Mouse (Mus musculus) gastrocnemius, postnatal 10 days (tissue): ENCODE results near the gene Ankrd55. TPM values are rescaled to one million over a fixed set of nuclear protein-coding genes. Genes with fewer than 3 reads are reported as not detected.

Experiments
- DNase-seq: peaks from one replicate; pipeline ENCODE4 v3.0.0; 2021; ENCODE audit warnings: mixed read lengths
- total RNA-seq, 2 experiments: library from RNA; stranded (reverse); gene quantifications; 2 replicates each; pipeline ENCODE4 v1.2.3; 2021

Gene Ankrd55
- total RNA-seq, 2 experiments from 2014 or later: not detected

DNA sequence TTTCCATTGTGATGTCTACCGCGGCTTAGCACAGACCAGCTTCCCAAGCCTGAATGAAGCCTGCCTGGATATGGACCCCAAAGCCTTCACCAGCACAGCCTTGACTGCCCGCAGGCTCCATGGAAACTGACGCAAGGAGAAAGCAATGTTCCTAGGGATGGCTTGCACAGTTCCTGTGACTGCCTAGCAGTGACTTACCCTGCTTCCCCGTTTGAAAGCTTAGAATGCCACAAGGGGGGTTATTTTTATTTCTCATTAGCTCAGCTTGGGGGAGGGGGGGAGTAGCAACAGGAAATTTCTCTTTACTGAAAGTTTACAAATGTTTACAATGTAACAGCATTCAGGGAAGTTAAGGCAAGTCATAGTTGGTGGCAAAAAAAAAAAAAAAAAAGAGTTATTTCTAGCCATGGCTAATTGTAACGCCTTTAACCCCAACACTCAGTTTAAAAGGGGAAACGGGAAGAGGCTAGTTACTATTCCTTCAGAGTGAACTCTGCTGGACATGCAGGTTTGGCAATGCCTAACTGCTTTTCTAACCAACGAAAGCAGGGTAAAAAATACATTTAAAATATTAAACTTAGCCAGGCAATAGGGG is 56.1 kb downstream of the Ankrd55 start:
- DNase-seq: no peak

DNA sequence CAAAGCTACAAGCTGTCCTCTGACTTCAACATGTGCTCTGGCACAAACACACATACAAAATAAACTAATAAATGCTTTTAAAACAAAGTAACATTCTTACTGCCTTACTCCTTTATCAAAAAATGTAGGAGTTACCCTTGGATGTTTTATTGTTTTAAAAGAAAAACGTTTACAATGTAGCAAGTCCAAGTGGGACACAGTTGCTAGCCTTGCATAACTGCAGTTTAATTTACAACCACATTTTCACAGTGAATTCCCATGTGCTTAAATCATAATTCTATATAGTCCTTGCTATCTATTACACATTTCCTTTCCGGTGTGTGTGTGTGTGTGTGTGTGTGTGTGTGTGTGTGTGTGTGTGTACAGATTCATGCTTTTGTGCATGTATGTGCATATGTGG is 57.3 kb downstream of the Ankrd55 start:
- no peak for DNase-seq

- no peak for DNase-seq
These were observed 57.8 kb downstream of the Ankrd55 start for GRCm38 (mm10) chr13:112346031-112346430.

DNA sequence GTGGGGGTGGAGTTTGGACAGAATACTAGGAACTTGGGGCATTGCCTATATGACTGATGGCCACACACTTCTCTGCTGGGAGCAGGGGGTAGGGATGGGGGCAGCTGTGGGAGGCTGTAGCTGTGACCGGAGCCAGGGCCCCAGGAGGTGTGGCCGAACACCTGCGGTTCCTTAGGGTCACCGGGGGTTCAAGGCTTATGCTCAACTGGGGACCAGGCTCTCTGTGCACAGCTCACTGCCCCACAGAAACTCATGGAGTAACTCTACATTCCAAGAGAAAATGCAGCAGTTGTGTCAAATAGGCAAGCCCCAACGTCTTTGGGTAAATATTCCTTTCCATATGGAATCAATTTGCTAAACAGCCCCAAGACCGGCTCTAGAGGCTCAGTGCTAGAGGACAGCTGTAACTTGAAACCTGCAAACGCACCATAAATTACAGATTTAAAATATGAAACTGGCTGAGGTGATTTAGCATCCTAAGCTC is 58.5 kb downstream of the Ankrd55 start:
- no peak for DNase-seq

GRCm38 (mm10) chr13:112348250-112348649 is 60.0 kb downstream of the Ankrd55 start:
- DNase-seq: no peak

GRCm38 (mm10) chr13:112348896-112349484 is 60.7 kb downstream of the Ankrd55 start:
- DNase-seq: no peak

DNA sequence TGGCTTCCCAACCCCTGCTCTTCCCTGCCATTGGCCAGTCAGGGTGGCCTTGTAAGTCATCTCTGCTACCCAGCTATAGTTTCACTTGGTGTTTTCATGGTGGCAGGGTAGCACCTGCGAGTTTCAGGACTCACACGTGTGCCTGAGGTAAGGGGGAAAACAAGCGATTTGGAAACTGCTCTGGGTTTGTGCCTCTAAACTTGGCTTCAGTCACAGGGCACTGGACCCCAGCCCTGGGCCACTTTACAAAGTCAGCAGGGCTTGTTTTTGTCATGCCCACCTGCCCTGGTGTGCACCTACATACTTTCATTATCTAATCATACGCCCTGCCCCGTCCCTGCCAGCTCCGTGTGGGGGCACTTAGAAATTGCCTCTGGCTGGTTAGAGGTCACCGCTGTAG is 61.2 kb downstream of the Ankrd55 start:
- no peak for DNase-seq

DNA sequence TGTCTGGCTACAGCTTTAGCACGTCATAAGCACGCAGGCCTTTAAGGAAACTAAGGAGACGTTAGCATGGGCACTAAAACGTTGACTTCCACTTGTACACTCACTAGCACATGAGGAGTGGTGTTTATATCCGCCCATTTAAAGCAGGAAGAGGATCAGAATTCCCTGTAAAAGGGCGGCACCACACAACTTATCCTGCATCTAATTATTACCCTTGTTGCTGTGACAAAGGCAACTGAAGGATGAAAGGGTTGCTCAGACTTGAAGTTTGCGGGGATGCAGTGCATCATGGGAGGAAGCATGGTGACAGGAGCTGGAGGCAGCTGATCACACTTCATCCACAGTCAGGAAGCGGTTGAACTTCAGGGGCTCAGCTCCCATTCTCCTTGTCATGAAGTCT is 63.7 kb downstream of the Ankrd55 start:
- DNase-seq: no peak

DNA sequence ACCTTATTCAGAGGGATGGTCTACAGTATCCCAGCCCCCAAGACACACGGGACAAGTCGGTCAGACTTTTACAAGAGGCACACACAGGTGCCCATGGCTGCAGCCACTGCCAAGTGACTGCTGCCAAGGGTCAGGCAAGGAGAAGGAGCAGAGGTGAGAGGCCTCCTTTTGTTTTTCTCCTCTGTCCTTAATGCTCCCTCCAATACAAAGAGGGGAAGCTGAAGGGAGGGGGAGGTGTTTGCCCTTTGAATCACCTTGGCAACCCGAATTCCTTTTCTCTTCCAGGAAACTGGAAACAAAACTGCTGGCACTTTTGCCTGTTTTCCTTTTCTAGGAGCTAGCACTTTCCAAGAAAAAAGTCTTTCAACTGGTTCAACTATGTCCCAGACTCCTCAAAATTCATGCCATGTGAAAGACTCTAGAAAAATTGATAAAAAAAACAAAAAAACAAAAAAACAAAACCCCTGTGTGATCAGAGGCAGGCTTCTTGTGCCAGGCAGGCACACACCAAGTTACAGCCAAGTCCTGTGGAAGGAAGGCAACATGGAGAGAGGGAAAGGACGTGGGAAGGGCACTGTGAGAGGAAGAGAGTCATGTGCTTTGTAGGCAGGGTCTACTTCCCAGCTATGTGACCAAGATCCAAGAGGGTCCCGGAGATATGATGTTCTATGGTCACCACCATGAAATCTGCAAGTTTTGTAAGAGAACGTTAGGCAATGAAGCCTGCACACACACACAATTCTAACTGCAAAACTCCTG is 66.0 kb downstream of the Ankrd55 start:
- DNase-seq: no peak

GRCm38 (mm10) chr13:112354958-112355357 is 66.7 kb downstream of the Ankrd55 start:
- no peak for DNase-seq

DNA sequence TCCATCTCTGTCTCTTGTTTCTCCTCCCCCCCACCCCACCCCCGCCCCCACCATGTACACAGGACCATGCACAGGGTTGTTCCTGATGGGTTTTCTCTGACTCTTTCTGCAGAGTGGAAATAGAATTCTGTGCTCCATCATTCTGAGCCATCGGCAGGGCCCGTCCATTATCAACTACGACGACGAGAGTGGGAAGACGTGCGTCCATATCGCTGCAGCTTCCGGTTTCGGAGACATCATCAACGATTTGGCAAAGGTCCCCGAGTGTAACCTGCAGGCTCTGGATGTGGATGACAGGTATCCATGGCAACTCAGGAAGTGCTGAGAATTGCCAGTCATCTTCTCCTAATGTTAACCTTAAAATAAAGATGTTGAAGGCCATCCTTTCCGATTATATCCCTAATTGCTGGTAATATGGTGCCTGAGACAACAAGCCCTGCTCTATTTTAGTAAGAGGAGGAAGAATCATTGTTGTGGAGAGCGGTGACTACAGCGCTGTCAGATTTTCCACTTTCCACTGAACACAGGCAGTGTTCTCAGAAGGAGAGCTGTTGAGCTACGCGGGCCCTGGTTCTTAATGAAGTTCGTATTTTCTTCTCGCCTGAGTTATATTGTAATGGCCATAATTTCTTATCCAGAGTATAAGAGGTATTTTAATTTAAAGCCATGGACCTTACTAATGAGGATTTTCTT is 67.7 kb downstream of the Ankrd55 start:
- DNase-seq: no peak

GRCm38 (mm10) chr13:112361575-112361974 is 73.3 kb downstream of the Ankrd55 start:
- no peak for DNase-seq

DNA sequence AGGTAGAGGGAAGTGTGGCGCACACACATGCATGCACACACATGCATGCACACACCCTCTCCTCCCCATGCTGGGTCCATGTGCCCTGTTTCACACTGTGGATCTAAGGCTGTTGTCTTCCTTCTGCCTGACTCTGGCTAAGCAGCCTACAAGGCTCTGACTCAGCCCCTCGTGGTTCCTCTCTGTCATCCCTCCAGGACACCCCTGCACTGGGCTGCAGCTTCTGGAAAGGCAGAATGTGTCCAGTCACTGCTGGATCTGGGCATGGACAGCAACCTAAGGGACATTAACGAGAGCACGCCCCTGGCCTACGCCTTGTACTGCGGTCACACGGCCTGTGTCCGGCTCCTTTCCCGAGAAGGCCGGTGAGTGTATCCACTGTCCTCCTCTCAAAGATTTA is 75.0 kb downstream of the Ankrd55 start:
- peak; percentile 40 for DNase-seq

GRCm38 (mm10) chr13:112363746-112364145 is 75.5 kb downstream of the Ankrd55 start:
- no peak for DNase-seq

DNA sequence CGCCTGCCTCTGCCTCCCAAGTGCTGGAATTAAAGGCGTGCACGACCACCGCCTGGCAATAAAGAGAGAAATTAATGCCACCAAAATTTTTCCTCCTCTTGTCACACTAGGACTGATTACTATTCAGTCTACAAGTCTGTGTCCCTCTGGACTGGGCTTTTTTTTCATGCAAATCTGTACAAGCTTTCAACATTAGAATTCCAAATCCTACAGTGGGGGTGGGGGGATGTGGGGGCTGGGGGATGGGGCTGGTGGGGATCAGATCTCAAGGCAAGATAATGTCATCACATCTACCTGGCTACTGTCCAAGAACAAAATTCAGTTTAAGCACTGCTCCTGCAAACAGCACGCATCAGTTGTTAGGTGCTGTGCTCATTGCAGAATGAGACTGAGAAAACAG is 76.4 kb downstream of the Ankrd55 start:
- no peak for DNase-seq

- no peak for DNase-seq
These were observed 77.1 kb downstream of the Ankrd55 start for GRCm38 (mm10) chr13:112365303-112365702.

- peak; percentile 45 for DNase-seq
These were observed 77.5 kb downstream of the Ankrd55 start for GRCm38 (mm10) chr13:112365762-112366161.

DNA sequence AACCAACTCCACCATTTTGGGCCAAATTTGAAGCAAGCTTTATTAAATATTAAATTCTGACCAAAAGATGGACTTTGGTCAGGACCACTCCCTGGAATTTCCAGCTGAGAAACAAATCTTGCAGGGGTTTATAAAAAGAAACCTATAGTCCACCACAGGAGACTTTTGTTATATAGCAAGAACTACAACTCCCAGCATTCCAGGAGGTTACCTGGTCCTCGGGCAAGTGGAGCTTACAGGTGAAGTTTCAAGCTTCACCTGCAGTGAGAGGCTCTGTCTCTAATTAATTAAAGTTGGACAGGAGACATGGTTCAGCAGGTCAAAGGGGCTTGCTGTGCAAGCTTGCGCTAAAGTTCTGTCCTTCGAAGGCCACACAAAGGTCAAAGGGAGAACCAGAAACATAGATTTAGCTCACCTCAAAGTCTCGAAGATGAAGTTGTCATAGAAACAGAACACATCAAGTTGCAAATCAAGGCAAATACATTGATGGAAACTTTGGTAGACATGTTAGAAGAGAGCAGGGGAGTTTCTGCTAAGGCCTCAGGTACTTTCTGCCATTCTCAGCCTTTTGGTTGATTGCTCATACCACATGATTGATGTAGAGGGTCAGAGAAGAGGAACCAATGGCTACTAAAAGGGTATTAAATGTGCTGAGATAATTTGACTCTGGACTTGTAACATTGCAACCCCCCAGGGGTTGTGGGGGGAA is 78.2 kb downstream of the Ankrd55 start:
- DNase-seq: no peak

GRCm38 (mm10) chr13:112371729-112372128 is 83.5 kb downstream of the Ankrd55 start:
- DNase-seq: no peak

DNA sequence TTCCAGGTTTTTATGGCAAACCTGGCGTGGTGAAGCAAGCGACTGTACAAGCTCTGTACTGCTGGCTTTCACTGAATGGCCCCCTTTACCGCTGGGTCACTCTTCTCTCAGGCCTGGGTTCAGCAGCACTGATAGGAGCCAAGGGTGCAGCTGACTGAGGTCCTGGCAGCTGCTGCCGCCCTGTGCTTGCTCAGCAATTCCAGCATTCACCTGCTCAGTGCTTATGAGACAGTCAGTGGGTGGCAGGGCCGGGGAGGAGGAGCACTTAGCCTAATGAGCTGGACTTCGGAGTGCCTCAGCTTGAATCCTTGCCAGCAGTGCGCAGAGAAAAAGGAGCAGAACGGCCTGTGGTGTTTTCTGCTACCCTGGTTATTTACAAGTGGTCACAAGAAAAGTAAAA is 87.5 kb downstream of the Ankrd55 start:
- DNase-seq: peak; percentile 29

- no peak for DNase-seq
These were observed 90.6 kb downstream of the Ankrd55 start for GRCm38 (mm10) chr13:112378782-112379305.

- no peak for DNase-seq
These were observed 93.2 kb downstream of the Ankrd55 start for GRCm38 (mm10) chr13:112381476-112381875.
